Mouse (Mus musculus): ENCODE measurements around the gene Usp19. TPM values are rescaled to one million over a fixed set of nuclear protein-coding genes. Genes with fewer than 3 reads are reported as not detected.

Gene Usp19
- polyA plus RNA-seq, 1 experiment from 2014 or later = 91.5 TPM

- Histone ChIP-seq H3K9ac (replicated peaks; ENCODE audit: low read depth, low read length) (peak overlapping the region; percentile 94), H3K9me3 (ENCODE audit: control insufficient read depth, low read length) (no peaks in the 10 kb centered on the region), H3K4me2 (ENCODE audit: low read length) (peak overlapping the region; percentile 69), H3K36me3 (ENCODE audit: control insufficient read depth, insufficient read depth) (peaks cover 17% of the 10 kb centered on the region), H3K4me1 (replicated peaks; ENCODE audit: control insufficient read depth, insufficient read depth, low read length) (peaks cover 22% of the 10 kb centered on the region), H3K27ac (ENCODE audit: low read length) (peak overlapping the region; percentile 88), H3K4me3 (replicated peaks; ENCODE audit: low read length) (peak overlapping the region; percentile 75), H3K27me3 (replicated peaks; ENCODE audit: control insufficient read depth, insufficient read depth, low read length) (no peaks in the 10 kb centered on the region)
- 61% methylated on average over 26 of the region's 26 CpGs for WGBS
- peak; percentile 13 for ATAC-seq
These were observed 472 bp upstream of the Usp19 start for GRCm38 (mm10) chr9:108489702-108490558.

DNA sequence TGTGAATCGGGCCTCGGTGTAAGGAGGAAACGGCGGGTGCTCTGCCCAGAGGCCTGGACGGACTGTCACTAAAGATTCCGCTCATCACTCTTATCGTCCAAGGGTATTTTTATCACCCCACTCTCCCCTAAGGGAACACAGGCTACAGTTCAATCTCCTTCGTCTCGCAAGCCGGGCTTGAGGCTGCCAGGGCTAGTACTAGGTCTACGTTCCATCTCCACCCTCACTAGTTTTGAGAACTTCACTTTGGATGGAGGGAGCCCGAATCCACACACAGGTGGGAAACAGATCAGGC, 831 bp downstream of the Usp19 start:
- Histone ChIP-seq H3K4me3 (replicated peaks; ENCODE audit: low read length) (peak overlapping the region; percentile 75), H3K4me2 (ENCODE audit: low read length) (peak overlapping the region; percentile 69), H3K4me1 (replicated peaks; ENCODE audit: control insufficient read depth, insufficient read depth, low read length) (peaks cover 22% of the 10 kb centered on the region), H3K36me3 (ENCODE audit: control insufficient read depth, insufficient read depth) (peaks cover 28% of the 10 kb centered on the region), H3K9me3 (ENCODE audit: control insufficient read depth, low read length) (no peaks in the 10 kb centered on the region), H3K9ac (replicated peaks; ENCODE audit: low read depth, low read length) (peak overlapping the region; percentile 94), H3K27me3 (replicated peaks; ENCODE audit: control insufficient read depth, insufficient read depth, low read length) (no peaks in the 10 kb centered on the region), H3K27ac (ENCODE audit: low read length) (peak overlapping the region; percentile 88)
- 13% methylated on average over 12 of the region's 12 CpGs for WGBS
- no peak for ATAC-seq

DNA sequence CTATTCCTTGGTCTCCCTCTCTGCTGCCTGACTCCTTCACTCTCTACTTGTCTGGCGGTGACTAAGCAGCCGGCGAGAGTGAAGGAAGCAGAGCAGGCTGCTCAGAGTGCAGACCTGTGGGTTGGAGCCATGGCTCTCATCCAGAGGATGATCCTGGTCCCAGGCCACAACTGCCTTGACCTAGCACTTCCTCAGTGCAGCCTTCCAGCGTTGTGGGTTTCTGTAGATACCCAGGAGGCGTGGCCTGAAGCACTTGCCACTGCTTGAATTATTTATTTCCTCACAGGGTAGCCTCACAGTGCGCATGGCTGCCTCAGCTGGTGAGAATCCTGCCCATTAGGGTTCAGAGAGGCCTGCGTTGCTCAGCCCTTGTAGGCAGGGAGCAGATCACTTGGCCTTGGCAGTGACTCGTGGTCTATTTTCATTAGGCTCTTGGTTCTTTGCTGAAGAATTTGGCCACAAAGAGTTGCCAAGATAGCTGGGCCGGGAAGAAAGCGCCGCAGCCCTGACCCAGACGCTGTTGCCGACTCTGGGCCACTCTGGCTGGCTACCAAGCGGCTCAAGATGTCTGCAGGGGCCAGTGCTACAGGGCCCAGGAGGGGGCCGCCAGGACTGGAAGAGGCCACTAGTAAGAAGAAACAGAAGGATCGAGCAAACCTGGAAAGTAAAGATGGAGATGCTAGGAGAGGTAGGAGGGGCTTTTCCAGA, 1.8 kb downstream of the Usp19 start:
- Histone ChIP-seq H3K9me3 (ENCODE audit: control insufficient read depth, low read length) (no peaks in the 10 kb centered on the region), H3K4me3 (replicated peaks; ENCODE audit: low read length) (peak overlapping the region; percentile 75; the same call in 1 of the 2 replicates), H3K27me3 (replicated peaks; ENCODE audit: control insufficient read depth, insufficient read depth, low read length) (no peaks in the 10 kb centered on the region), H3K27ac (ENCODE audit: low read length) (no peak overlapping the region), H3K9ac (replicated peaks; ENCODE audit: low read depth, low read length) (no peak overlapping the region), H3K4me1 (replicated peaks; ENCODE audit: control insufficient read depth, insufficient read depth, low read length) (peaks cover 22% of the 10 kb centered on the region), H3K4me2 (ENCODE audit: low read length) (peak overlapping the region; percentile 69; the same call in 1 of the 2 replicates), H3K36me3 (ENCODE audit: control insufficient read depth, insufficient read depth) (peaks cover 38% of the 10 kb centered on the region)
- ATAC-seq = no peak
- 87% methylated on average over 16 of the region's 16 CpGs for WGBS

DNA sequence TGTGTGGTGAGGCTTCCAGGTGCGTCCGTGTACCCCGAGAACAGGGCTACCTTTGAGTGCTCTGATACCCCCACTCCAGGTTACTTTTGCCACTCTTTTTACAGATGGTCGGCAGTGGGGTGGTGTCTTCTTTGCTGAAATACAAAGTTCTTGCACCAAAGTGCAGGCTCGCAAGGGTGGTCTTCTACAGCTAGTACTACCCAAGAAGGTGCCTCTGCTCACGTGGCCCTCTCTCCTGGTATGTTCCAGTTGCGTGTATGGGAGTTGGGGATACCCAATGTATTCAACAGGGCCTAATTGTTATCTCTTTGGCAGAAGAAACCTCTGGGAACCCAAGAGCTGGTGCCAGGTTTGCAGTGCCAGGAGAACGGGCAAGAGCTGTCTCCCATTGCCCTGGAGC, 2.8 kb downstream of the Usp19 start:
- no peak overlapping the region for H3K4me2 ChIP-seq (ENCODE audit: low read length)
- 95% methylated on average over 8 of the region's 8 CpGs for WGBS
- no peak overlapping the region for H3K4me3 ChIP-seq (replicated peaks; ENCODE audit: low read length)
- no peak overlapping the region for H3K27ac ChIP-seq (ENCODE audit: low read length)
- no peaks in the 10 kb centered on the region for H3K27me3 ChIP-seq (replicated peaks; ENCODE audit: control insufficient read depth, insufficient read depth, low read length)
- no peaks in the 10 kb centered on the region for H3K9me3 ChIP-seq (ENCODE audit: control insufficient read depth, low read length)
- no peak for ATAC-seq
- peaks cover 22% of the 10 kb centered on the region for H3K4me1 ChIP-seq (replicated peaks; ENCODE audit: control insufficient read depth, insufficient read depth, low read length)
- peaks cover 46% of the 10 kb centered on the region for H3K36me3 ChIP-seq (ENCODE audit: control insufficient read depth, insufficient read depth)
- no peak overlapping the region for H3K9ac ChIP-seq (replicated peaks; ENCODE audit: low read depth, low read length)

DNA sequence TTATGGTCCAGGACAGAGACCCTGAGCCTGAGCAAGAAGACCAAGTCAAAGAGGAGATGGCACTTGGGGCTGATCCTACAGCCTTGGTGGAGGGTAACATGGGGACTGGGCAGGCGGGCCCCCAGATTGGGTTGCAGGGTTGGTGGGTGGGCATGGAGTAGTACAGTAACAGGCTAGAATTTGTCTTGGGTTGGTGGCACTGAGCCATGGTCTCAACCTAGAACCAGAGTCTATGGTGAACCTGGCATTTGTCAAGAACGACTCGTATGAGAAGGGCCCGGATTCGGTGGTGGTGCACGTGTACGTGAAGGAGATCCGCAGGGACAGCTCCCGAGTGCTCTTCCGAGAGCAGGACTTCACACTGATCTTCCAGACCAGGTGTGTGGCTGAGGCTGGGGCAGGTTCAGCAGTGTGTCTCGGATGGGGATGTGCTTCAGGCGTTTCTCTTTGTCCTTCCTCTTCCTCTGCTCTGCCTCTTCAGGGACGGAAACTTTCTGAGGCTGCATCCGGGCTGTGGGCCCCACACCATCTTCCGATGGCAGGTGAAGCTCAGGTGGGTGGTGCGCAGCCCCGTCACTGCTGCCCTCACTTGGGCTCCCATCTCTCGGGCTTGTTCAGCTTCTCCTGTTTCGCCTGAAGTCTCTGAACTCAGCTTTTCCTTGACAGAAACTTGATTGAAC, 3.9 kb downstream of the Usp19 start:
- Histone ChIP-seq H3K27me3 (replicated peaks; ENCODE audit: control insufficient read depth, insufficient read depth, low read length) (no peaks in the 10 kb centered on the region), H3K4me1 (replicated peaks; ENCODE audit: control insufficient read depth, insufficient read depth, low read length) (peaks cover 22% of the 10 kb centered on the region), H3K4me2 (ENCODE audit: low read length) (no peak overlapping the region), H3K4me3 (replicated peaks; ENCODE audit: low read length) (no peak overlapping the region), H3K27ac (ENCODE audit: low read length) (no peak overlapping the region), H3K9me3 (ENCODE audit: control insufficient read depth, low read length) (no peaks in the 10 kb centered on the region), H3K36me3 (ENCODE audit: control insufficient read depth, insufficient read depth) (peaks cover 57% of the 10 kb centered on the region), H3K9ac (replicated peaks; ENCODE audit: low read depth, low read length) (no peak overlapping the region)
- no peak for ATAC-seq
- 95% methylated on average over 19 of the region's 19 CpGs for WGBS

DNA sequence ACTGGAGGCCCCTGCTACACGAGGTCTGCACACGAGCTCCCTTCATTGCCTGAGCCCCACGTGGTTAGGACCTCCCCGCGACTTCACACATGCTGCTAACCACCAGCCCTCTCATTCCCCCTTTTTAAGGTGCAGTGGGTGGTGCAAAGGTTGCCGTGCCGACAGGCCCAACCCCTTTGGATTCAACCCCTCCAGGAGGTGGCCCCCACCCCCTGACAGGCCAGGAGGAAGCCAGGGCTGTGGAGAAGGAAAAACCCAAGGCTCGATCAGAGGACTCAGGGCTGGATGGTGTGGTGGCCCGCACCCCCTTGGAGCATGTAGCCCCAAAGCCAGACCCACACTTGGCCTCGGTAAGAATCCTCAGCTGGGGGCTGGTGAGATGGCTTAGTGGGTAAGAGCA, 4.5 kb downstream of the Usp19 start:
- Histone ChIP-seq H3K36me3 (ENCODE audit: control insufficient read depth, insufficient read depth) (peaks cover 63% of the 10 kb centered on the region), H3K4me3 (replicated peaks; ENCODE audit: low read length) (no peak overlapping the region), H3K9ac (replicated peaks; ENCODE audit: low read depth, low read length) (no peak overlapping the region), H3K27ac (ENCODE audit: low read length) (no peak overlapping the region), H3K4me1 (replicated peaks; ENCODE audit: control insufficient read depth, insufficient read depth, low read length) (peaks cover 18% of the 10 kb centered on the region), H3K27me3 (replicated peaks; ENCODE audit: control insufficient read depth, insufficient read depth, low read length) (no peaks in the 10 kb centered on the region), H3K4me2 (ENCODE audit: low read length) (no peak overlapping the region), H3K9me3 (ENCODE audit: control insufficient read depth, low read length) (no peaks in the 10 kb centered on the region)
- WGBS = 78% methylated on average over 10 of the region's 10 CpGs
- ATAC-seq = no peak

- no peak overlapping the region for H3K4me3 ChIP-seq (replicated peaks; ENCODE audit: low read length)
- no peak overlapping the region for H3K4me2 ChIP-seq (ENCODE audit: low read length)
- WGBS = 95% methylated on average over 7 of the region's 7 CpGs
- no peaks in the 10 kb centered on the region for H3K9me3 ChIP-seq (ENCODE audit: control insufficient read depth, low read length)
- no peaks in the 10 kb centered on the region for H3K4me1 ChIP-seq (replicated peaks; ENCODE audit: control insufficient read depth, insufficient read depth, low read length)
- ATAC-seq = no peak
- no peak overlapping the region for H3K27ac ChIP-seq (ENCODE audit: low read length)
- H3K9ac ChIP-seq (replicated peaks; ENCODE audit: low read depth, low read length) = no peak overlapping the region
- no peaks in the 10 kb centered on the region for H3K27me3 ChIP-seq (replicated peaks; ENCODE audit: control insufficient read depth, insufficient read depth, low read length)
- peaks cover 69% of the 10 kb centered on the region for H3K36me3 ChIP-seq (ENCODE audit: control insufficient read depth, insufficient read depth)
These were observed 8.8 kb downstream of the Usp19 start for GRCm38 (mm10) chr9:108499231-108499630.

- Histone ChIP-seq H3K4me1 (replicated peaks; ENCODE audit: control insufficient read depth, insufficient read depth, low read length) (no peaks in the 10 kb centered on the region), H3K4me3 (replicated peaks; ENCODE audit: low read length) (no peak overlapping the region), H3K36me3 (ENCODE audit: control insufficient read depth, insufficient read depth) (peaks cover 62% of the 10 kb centered on the region), H3K9ac (replicated peaks; ENCODE audit: low read depth, low read length) (no peak overlapping the region), H3K27ac (ENCODE audit: low read length) (no peak overlapping the region), H3K4me2 (ENCODE audit: low read length) (no peak overlapping the region), H3K9me3 (ENCODE audit: control insufficient read depth, low read length) (no peaks in the 10 kb centered on the region), H3K27me3 (replicated peaks; ENCODE audit: control insufficient read depth, insufficient read depth, low read length) (no peaks in the 10 kb centered on the region)
- WGBS = 97% methylated on average over 15 of the region's 15 CpGs
- ATAC-seq = no peak
These were observed 9.5 kb downstream of the Usp19 start for GRCm38 (mm10) chr9:108499943-108500342.

DNA sequence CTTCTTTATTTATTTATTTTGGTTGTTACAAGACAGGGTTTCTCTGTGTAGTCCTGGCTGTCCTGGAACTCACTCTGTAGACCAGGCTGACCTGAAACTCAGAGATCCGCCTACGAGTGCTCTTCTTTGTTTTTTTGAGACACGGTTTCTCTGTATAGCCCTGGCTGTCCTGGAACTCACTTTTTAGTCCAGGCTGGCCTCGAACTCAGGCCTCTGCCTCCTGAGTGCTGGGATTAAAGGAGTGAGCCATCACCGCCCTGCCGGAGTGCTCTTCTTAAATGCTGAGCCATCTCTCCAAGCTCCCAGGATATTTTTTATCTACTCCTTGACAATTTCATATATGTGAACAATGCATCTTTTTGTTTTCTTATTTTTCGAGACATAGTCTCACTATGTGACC, 16.5 kb downstream of the Usp19 start:
- Histone ChIP-seq H3K4me3 (replicated peaks; ENCODE audit: low read length) (no peak overlapping the region), H3K4me2 (ENCODE audit: low read length) (peak overlapping the region; percentile 83)

More for the DNA sequence above, 16.5 kb downstream of the Usp19 start:
- H3K9ac ChIP-seq (replicated peaks; ENCODE audit: low read depth, low read length) = no peak overlapping the region
- peaks cover 9% of the 10 kb centered on the region for H3K36me3 ChIP-seq (ENCODE audit: control insufficient read depth, insufficient read depth)
- no peaks in the 10 kb centered on the region for H3K9me3 ChIP-seq (ENCODE audit: control insufficient read depth, low read length)
- 89% methylated on average over 7 of the region's 7 CpGs for WGBS
- H3K4me1 ChIP-seq (replicated peaks; ENCODE audit: control insufficient read depth, insufficient read depth, low read length) = peaks cover 15% of the 10 kb centered on the region
- no peak overlapping the region for H3K27ac ChIP-seq (ENCODE audit: low read length)
- H3K27me3 ChIP-seq (replicated peaks; ENCODE audit: control insufficient read depth, insufficient read depth, low read length) = no peaks in the 10 kb centered on the region
- no peak for ATAC-seq

Data from forebrain, embryonic 16.5 days (tissue).